Mouse (Mus musculus) liver, postnatal 0 days (tissue): ENCODE results near the gene Rplp1.

Experiments
- CTCF ChIP-seq: sonication (generic); IDR thresholded peaks from 2 replicates; pipeline ENCODE4 v1.5.1; 2016; ENCODE audit warnings: antibody characterized with exemption, low read depth
- EP300 ChIP-seq: IDR thresholded peaks from 2 replicates; pipeline ENCODE4 v1.6.1; 2016; ENCODE audit warnings: antibody characterized with exemption, low read depth, mild to moderate bottlenecking

DNA sequence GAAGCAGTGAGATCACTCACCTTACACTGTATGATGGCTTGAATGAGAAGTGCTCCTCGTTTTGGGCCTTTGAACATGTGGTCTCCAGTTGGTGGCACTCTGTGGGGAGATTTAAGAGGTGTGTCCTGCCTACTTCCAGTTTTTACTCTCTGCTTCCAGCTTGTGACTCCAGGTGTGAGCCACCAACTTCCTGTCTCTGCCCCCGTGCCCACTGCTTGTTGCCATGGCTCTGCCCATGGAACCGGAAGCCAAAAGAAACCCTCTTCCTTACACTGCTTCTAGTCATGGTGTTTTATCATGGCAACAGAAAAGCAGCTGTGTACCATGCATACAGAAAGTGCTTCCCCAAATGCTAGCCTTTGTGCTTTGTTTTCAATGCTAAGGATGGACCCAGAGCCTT lies 32.2 kb downstream of the Rplp1 start:
- TF ChIP-seq CTCF (no peak), EP300 (no peak)
